Mouse (Mus musculus): ENCODE measurements around the gene Zfp652. TPM values are rescaled to one million over a fixed set of nuclear protein-coding genes. Genes with fewer than 3 reads are reported as not detected.

Zfp652 gene
- total RNA-seq, 1 experiment from 2014 or later: 26.4 TPM

GRCm38 (mm10) chr11:95814101-95814500, 101.6 kb downstream of the Zfp652 start:
- no peak for ATAC-seq (replicated peaks in 1 of 2; ENCODE audit: insufficient read depth in 1 of 2, low FRiP score in 2 of 2, low TSS enrichment in 1 of 2, low read depth in 1 of 2, poor library complexity in 2 of 2, severe bottlenecking in 2 of 2)

- ATAC-seq (replicated peaks in 1 of 2; ENCODE audit: insufficient read depth in 1 of 2, low FRiP score in 2 of 2, low TSS enrichment in 1 of 2, low read depth in 1 of 2, poor library complexity in 2 of 2, severe bottlenecking in 2 of 2): no peak
Observed at GRCm38 (mm10) chr11:95814857-95815256, 102.4 kb downstream of the Zfp652 start.

GRCm38 (mm10) chr11:95815412-95815811, 102.9 kb downstream of the Zfp652 start:
- ATAC-seq (replicated peaks in 1 of 2; ENCODE audit: insufficient read depth in 1 of 2, low FRiP score in 2 of 2, low TSS enrichment in 1 of 2, low read depth in 1 of 2, poor library complexity in 2 of 2, severe bottlenecking in 2 of 2): no peak

- ATAC-seq (replicated peaks in 1 of 2; ENCODE audit: insufficient read depth in 1 of 2, low FRiP score in 2 of 2, low TSS enrichment in 1 of 2, low read depth in 1 of 2, poor library complexity in 2 of 2, severe bottlenecking in 2 of 2): no peak
Observed at GRCm38 (mm10) chr11:95819138-95819537, 106.7 kb downstream of the Zfp652 start.

GRCm38 (mm10) chr11:95821511-95821910, 109.0 kb downstream of the Zfp652 start:
- no peak for ATAC-seq (replicated peaks in 1 of 2; ENCODE audit: insufficient read depth in 1 of 2, low FRiP score in 2 of 2, low TSS enrichment in 1 of 2, low read depth in 1 of 2, poor library complexity in 2 of 2, severe bottlenecking in 2 of 2)

- ATAC-seq (replicated peaks in 1 of 2; ENCODE audit: insufficient read depth in 1 of 2, low FRiP score in 2 of 2, low TSS enrichment in 1 of 2, low read depth in 1 of 2, poor library complexity in 2 of 2, severe bottlenecking in 2 of 2): no peak
Observed at GRCm38 (mm10) chr11:95822437-95822836, 110.0 kb downstream of the Zfp652 start.

GRCm38 (mm10) chr11:95824071-95824876, 111.8 kb downstream of the Zfp652 start, which contains the start of gene Phospho1:
Gene Phospho1 (plus strand): TSS chr11:95824499.
- peak; percentile 63 to 77 for ATAC-seq (replicated peaks in 1 of 2; ENCODE audit: insufficient read depth in 1 of 2, low FRiP score in 2 of 2, low TSS enrichment in 1 of 2, low read depth in 1 of 2, poor library complexity in 2 of 2, severe bottlenecking in 2 of 2)

- ATAC-seq (replicated peaks in 1 of 2; ENCODE audit: insufficient read depth in 1 of 2, low FRiP score in 2 of 2, low TSS enrichment in 1 of 2, low read depth in 1 of 2, poor library complexity in 2 of 2, severe bottlenecking in 2 of 2): no peak
Observed at GRCm38 (mm10) chr11:95824877-95825243, 112.4 kb downstream of the Zfp652 start.

GRCm38 (mm10) chr11:95825625-95826024, 113.2 kb downstream of the Zfp652 start:
- no peak for ATAC-seq (replicated peaks in 1 of 2; ENCODE audit: insufficient read depth in 1 of 2, low FRiP score in 2 of 2, low TSS enrichment in 1 of 2, low read depth in 1 of 2, poor library complexity in 2 of 2, severe bottlenecking in 2 of 2)

- no peak for ATAC-seq (replicated peaks in 1 of 2; ENCODE audit: insufficient read depth in 1 of 2, low FRiP score in 2 of 2, low TSS enrichment in 1 of 2, low read depth in 1 of 2, poor library complexity in 2 of 2, severe bottlenecking in 2 of 2)
Observed at GRCm38 (mm10) chr11:95826317-95827167, 114.1 kb downstream of the Zfp652 start.

GRCm38 (mm10) chr11:95827168-95827447, 114.6 kb downstream of the Zfp652 start:
- ATAC-seq (replicated peaks in 1 of 2; ENCODE audit: insufficient read depth in 1 of 2, low FRiP score in 2 of 2, low TSS enrichment in 1 of 2, low read depth in 1 of 2, poor library complexity in 2 of 2, severe bottlenecking in 2 of 2): no peak

GRCm38 (mm10) chr11:95827464-95828085, 115.1 kb downstream of the Zfp652 start:
- no peak for ATAC-seq (replicated peaks in 1 of 2; ENCODE audit: insufficient read depth in 1 of 2, low FRiP score in 2 of 2, low TSS enrichment in 1 of 2, low read depth in 1 of 2, poor library complexity in 2 of 2, severe bottlenecking in 2 of 2)

- no peak for ATAC-seq (replicated peaks in 1 of 2; ENCODE audit: insufficient read depth in 1 of 2, low FRiP score in 2 of 2, low TSS enrichment in 1 of 2, low read depth in 1 of 2, poor library complexity in 2 of 2, severe bottlenecking in 2 of 2)
Observed at GRCm38 (mm10) chr11:95828181-95828964, 115.9 kb downstream of the Zfp652 start.

- no peak for ATAC-seq (replicated peaks in 1 of 2; ENCODE audit: insufficient read depth in 1 of 2, low FRiP score in 2 of 2, low TSS enrichment in 1 of 2, low read depth in 1 of 2, poor library complexity in 2 of 2, severe bottlenecking in 2 of 2)
Observed at GRCm38 (mm10) chr11:95829526-95830050, 117.1 kb downstream of the Zfp652 start.

GRCm38 (mm10) chr11:95830411-95831275, 118.2 kb downstream of the Zfp652 start:
- ATAC-seq (replicated peaks in 1 of 2; ENCODE audit: insufficient read depth in 1 of 2, low FRiP score in 2 of 2, low TSS enrichment in 1 of 2, low read depth in 1 of 2, poor library complexity in 2 of 2, severe bottlenecking in 2 of 2): no peak

- no peak for ATAC-seq (replicated peaks in 1 of 2; ENCODE audit: insufficient read depth in 1 of 2, low FRiP score in 2 of 2, low TSS enrichment in 1 of 2, low read depth in 1 of 2, poor library complexity in 2 of 2, severe bottlenecking in 2 of 2)
Observed at GRCm38 (mm10) chr11:95831276-95831619, 118.8 kb downstream of the Zfp652 start.
